8 mouse cellular contexts compared by ENCODE assay signal in genomic region chr9:103008079-103008855, GRCm38 (mm10). TPM values are rescaled to one million over a fixed set of nuclear protein-coding genes. Genes with fewer than 3 reads are reported as not detected.
DNase-seq lines count a peak whose midpoint lies in the region; ATAC-seq and TF ChIP-seq lines count a peak whose summit lies in the region.

No protein-coding gene starts in this region.

- H3K9ac ChIP-seq in forebrain, embryonic 16.5 days (replicated peaks; ENCODE audit: low read depth, low read length) = peak overlapping the region; percentile 50
- H3K9ac ChIP-seq in lung, embryonic 14.5 days = peak overlapping the region; percentile 61
- H3K9ac ChIP-seq in stomach, embryonic 15.5 days = peak overlapping the region; percentile 62

- H3K4me2 ChIP-seq in forebrain, embryonic 16.5 days (ENCODE audit: low read length) = peak overlapping the region; percentile 88
- peak overlapping the region; percentile 95 for H3K4me2 ChIP-seq in lung, embryonic 14.5 days
- peak overlapping the region; percentile 94 for H3K4me2 ChIP-seq in stomach, embryonic 15.5 days

- no peaks in the 10 kb centered on the region for H3K27me3 ChIP-seq in cerebellum, adult 2 months (ENCODE audit: control insufficient read depth, insufficient read depth, low read length)
- H3K27me3 ChIP-seq in forebrain, embryonic 16.5 days (replicated peaks; ENCODE audit: control insufficient read depth, insufficient read depth, low read length) = peaks cover 8% of the 10 kb centered on the region; the same call in 1 of the 2 replicates
- no peaks in the 10 kb centered on the region for H3K27me3 ChIP-seq in kidney, adult 2 months (replicated peaks; ENCODE audit: control insufficient read depth, insufficient read depth, low read length)
- H3K27me3 ChIP-seq in lung, embryonic 14.5 days (ENCODE audit: insufficient read depth, low read length) = peaks cover 6% of the 10 kb centered on the region
- no peaks in the 10 kb centered on the region for H3K27me3 ChIP-seq in stomach, embryonic 15.5 days (replicated peaks)

- peak overlapping the region; percentile 27 for H3K4me3 ChIP-seq in cerebellum, adult 2 months (replicated peaks; ENCODE audit: insufficient read depth, low read depth, low read length)
- H3K4me3 ChIP-seq in forebrain, embryonic 16.5 days (replicated peaks; ENCODE audit: low read length) = peak overlapping the region; percentile 46
- H3K4me3 ChIP-seq in kidney, adult 2 months (ENCODE audit: insufficient read depth, low read depth, low read length) = peak overlapping the region; percentile 71
- H3K4me3 ChIP-seq in lung, embryonic 14.5 days (ENCODE audit: low read depth, low read length) = peak overlapping the region; percentile 49
- peak overlapping the region; percentile 53 for H3K4me3 ChIP-seq in stomach, embryonic 15.5 days (replicated peaks)

- H3K27ac ChIP-seq in cerebellum, adult 2 months (ENCODE audit: insufficient read depth, low read length) = no peak overlapping the region
- H3K27ac ChIP-seq in forebrain, embryonic 16.5 days (ENCODE audit: low read length) = no peak overlapping the region
- peak overlapping the region; percentile 69 for H3K27ac ChIP-seq in kidney, adult 2 months (ENCODE audit: insufficient read depth, low read depth, low read length)
- H3K27ac ChIP-seq in lung, embryonic 14.5 days (ENCODE audit: low read depth) = peak overlapping the region; percentile 86
- H3K27ac ChIP-seq in stomach, embryonic 15.5 days = peak overlapping the region; percentile 87

- H3K36me3 ChIP-seq in forebrain, embryonic 16.5 days (ENCODE audit: control insufficient read depth, insufficient read depth) = no peaks in the 10 kb centered on the region
- no peaks in the 10 kb centered on the region for H3K36me3 ChIP-seq in kidney, adult 2 months (ENCODE audit: control insufficient read depth, insufficient read depth, low read length)
- H3K36me3 ChIP-seq in lung, embryonic 14.5 days (ENCODE audit: insufficient read depth) = no peaks in the 10 kb centered on the region
- no peaks in the 10 kb centered on the region for H3K36me3 ChIP-seq in stomach, embryonic 15.5 days

- DNase-seq in cerebellum, adult 2 months = peak; percentile 3 to 17
- no peak for DNase-seq in cerebellum, adult 11 months
- peak; percentile 40 for DNase-seq in adrenal gland, adult 2 months
- DNase-seq in kidney, adult 2 months = peak; percentile 52
- peak; percentile 44 for DNase-seq in lung, embryonic 14.5 days

- no peaks in the 10 kb centered on the region for H3K9me3 ChIP-seq in forebrain, embryonic 16.5 days (ENCODE audit: control insufficient read depth, low read length)
- H3K9me3 ChIP-seq in lung, embryonic 14.5 days (ENCODE audit: low read depth, low read length) = no peaks in the 10 kb centered on the region
- no peaks in the 10 kb centered on the region for H3K9me3 ChIP-seq in stomach, embryonic 15.5 days

- WGBS in cerebellum, adult 2 months = 1% methylated on average over 50 of the region's 50 CpGs
- WGBS in forebrain, embryonic 16.5 days = 1% methylated on average over 47 of the region's 50 CpGs
- 2% methylated on average over 50 of the region's 50 CpGs for WGBS in kidney, adult 2 months
- 1% methylated on average over 49 of the region's 50 CpGs for WGBS in lung, embryonic 14.5 days
- 1% methylated on average over 50 of the region's 50 CpGs for WGBS in stomach, embryonic 15.5 days

- no peak for TF ChIP-seq CTCF in cerebellum, adult 2 months (IDR thresholded peaks at IDR 0.05; ENCODE audit: borderline replicate concordance, insufficient read depth, low read depth, low read length)
- no peak for TF ChIP-seq CTCF in kidney, adult 2 months (conservative IDR thresholded peaks at IDR 0.05; ENCODE audit: insufficient read depth, insufficient read length, low read depth, low read length)
- no peak for TF ChIP-seq CTCF in lung, embryonic 14.5 days (IDR thresholded peaks at IDR 0.05; ENCODE audit: low read depth)

- no peaks in the 10 kb centered on the region for H3K4me1 ChIP-seq in cerebellum, adult 2 months (ENCODE audit: control insufficient read depth, insufficient read depth, low read length)
- H3K4me1 ChIP-seq in forebrain, embryonic 16.5 days (replicated peaks; ENCODE audit: control insufficient read depth, insufficient read depth, low read length) = peaks cover 13% of the 10 kb centered on the region
- peaks cover 6% of the 10 kb centered on the region; the same call in 1 of the 2 replicates for H3K4me1 ChIP-seq in kidney, adult 2 months (ENCODE audit: control insufficient read depth, insufficient read depth, low read length)
- H3K4me1 ChIP-seq in lung, embryonic 14.5 days (ENCODE audit: insufficient read depth) = peaks cover 8% of the 10 kb centered on the region; the same call in 1 of the 2 replicates
- peaks cover 11% of the 10 kb centered on the region for H3K4me1 ChIP-seq in stomach, embryonic 15.5 days

- ATAC-seq in forebrain, embryonic 16.5 days = peak; percentile 45; the same call in 1 of the 2 replicates
- peak; percentile 55 for ATAC-seq in lung, embryonic 14.5 days (ENCODE audit: insufficient read depth)
- ATAC-seq in stomach, embryonic 15.5 days (ENCODE audit: insufficient read depth, low FRiP score, low read depth) = peak; percentile 18; the same call in 1 of the 2 replicates
- ATAC-seq in monocyte, adult 5-6 weeks (replicated peaks; ENCODE audit: insufficient number of reproducible peaks, low FRiP score, low TSS enrichment, poor library complexity, severe bottlenecking) = no peak

- no peak for TF ChIP-seq POLR2A in cerebellum, adult 2 months (IDR thresholded peaks at IDR 0.05; ENCODE audit: borderline replicate concordance, insufficient read depth, low read length)
- no peak for TF ChIP-seq POLR2A in kidney, adult 2 months (IDR thresholded peaks at IDR 0.05; ENCODE audit: low read depth, low read length)

RNA-seq across cellular contexts. Expression of gene Slco2a1, which starts 19.8 kb away (rescaled TPM):
- 3.6 and 5.3 TPM in 2 replicates for polyA plus RNA-seq in cerebellum, adult 2 months (2012; rRNA removed)
- 1 to 10 TPM; 2.2 to 3.9 TPM for total RNA-seq in adrenal gland, adult 2 months (2021)
- polyA plus RNA-seq in adrenal gland, adult 2 months (2012; rRNA removed) = 6.9 and 7.1 TPM in 2 replicates
- 2.5 and 3.1 TPM in 2 replicates for polyA plus RNA-seq in forebrain, embryonic 16.5 days (2015; fragmentation: Nextera tagmentation; extraction: Ambion mirVana)
- 23.6 and 30.1 TPM in 2 replicates for polyA plus RNA-seq in kidney, adult 2 months (2012; rRNA removed)
- polyA plus RNA-seq in lung, embryonic 14.5 days (2014; fragmentation: Nextera tagmentation; extraction: Ambion mirVana) = 15.1 and 15.4 TPM in 2 replicates
- 12.1 and 13.9 TPM in 2 replicates for polyA plus RNA-seq in stomach, embryonic 15.5 days (2015; fragmentation: Nextera tagmentation; extraction: Ambion mirVana)
- total RNA-seq in monocyte, adult 5-6 weeks (2017) = not detected in 3 replicates

Comparison
In these comparisons a context has a peak if more than half of its experiments do, and no peak if none do; other contexts are left out.
1. H3K27ac ChIP-seq: peak in kidney, adult 2 months (single experiment), lung, embryonic 14.5 days (single experiment) and stomach, embryonic 15.5 days (single experiment); none in cerebellum, adult 2 months (single experiment) and forebrain, embryonic 16.5 days (single experiment).
2. Peak in every context shown above with its lines, with median percentiles within 50 percentile points of each other: H3K4me3 ChIP-seq, H3K4me2 ChIP-seq and H3K9ac ChIP-seq.